ENCODE assay signal across 19 mouse cellular contexts in genomic region chr4:104651761-104652160, GRCm38 (mm10).
"Had no signal": no experiment of that assay in that cellular context is flagged by ENCODE, and none has a peak within 500 bp of the region (broad histone marks: within the 10 kb centered on the region; RNA-seq: fewer than 3 reads in every experiment).

No protein-coding gene starts in this region.

- ATAC-seq: liver, postnatal 0 days; lung, postnatal 0 days had no signal

- H3K36me3 ChIP-seq: limb, embryonic 12.5 days; limb, embryonic 15.5 days; midbrain, embryonic 12.5 days; neural tube, embryonic 12.5 days; neural tube, embryonic 15.5 days; stomach, embryonic 15.5 days had no signal

- H3K9ac ChIP-seq: limb, embryonic 12.5 days; limb, embryonic 15.5 days; liver, embryonic 14.5 days; liver, postnatal 0 days; lung, embryonic 14.5 days; midbrain, embryonic 12.5 days; neural tube, embryonic 12.5 days; neural tube, embryonic 15.5 days; stomach, embryonic 15.5 days had no signal

- H3K4me1 ChIP-seq: limb, embryonic 12.5 days; limb, embryonic 15.5 days; neural tube, embryonic 12.5 days; neural tube, embryonic 15.5 days; stomach, embryonic 15.5 days had no signal

- H3K4me3 ChIP-seq: limb, embryonic 12.5 days; limb, embryonic 15.5 days; midbrain, embryonic 12.5 days; neural tube, embryonic 12.5 days; neural tube, embryonic 15.5 days; stomach, embryonic 15.5 days had no signal

- H3K27me3 ChIP-seq: limb, embryonic 12.5 days; limb, embryonic 15.5 days; midbrain, embryonic 12.5 days; neural tube, embryonic 12.5 days; neural tube, embryonic 15.5 days; stomach, embryonic 15.5 days had no signal

- H3K9me3 ChIP-seq: limb, embryonic 12.5 days; limb, embryonic 15.5 days; midbrain, embryonic 12.5 days; neural tube, embryonic 12.5 days; neural tube, embryonic 15.5 days; stomach, embryonic 15.5 days had no signal

- H3K4me2 ChIP-seq: limb, embryonic 12.5 days; limb, embryonic 15.5 days; liver, embryonic 11.5 days; lung, embryonic 14.5 days; midbrain, embryonic 12.5 days; neural tube, embryonic 12.5 days; neural tube, embryonic 15.5 days; stomach, embryonic 15.5 days had no signal

- DNase-seq: kidney, adult 2 months; kidney, postnatal 25 days; left cerebral cortex, postnatal 4 days; liver, postnatal 0 days; lung, embryonic 14.5 days; retina, postnatal 1 day; right cerebral cortex, postnatal 25 days; spleen, adult 18-20 months; thymus, postnatal 25 days had no signal

- H3K27ac ChIP-seq: kidney, postnatal 0 days; limb, embryonic 12.5 days; limb, embryonic 15.5 days; liver, embryonic 14.5 days; midbrain, embryonic 12.5 days; neural tube, embryonic 12.5 days; neural tube, embryonic 15.5 days; stomach, embryonic 15.5 days had no signal
